Mouse (Mus musculus): ENCODE measurements around the gene Asrgl1.

DNA sequence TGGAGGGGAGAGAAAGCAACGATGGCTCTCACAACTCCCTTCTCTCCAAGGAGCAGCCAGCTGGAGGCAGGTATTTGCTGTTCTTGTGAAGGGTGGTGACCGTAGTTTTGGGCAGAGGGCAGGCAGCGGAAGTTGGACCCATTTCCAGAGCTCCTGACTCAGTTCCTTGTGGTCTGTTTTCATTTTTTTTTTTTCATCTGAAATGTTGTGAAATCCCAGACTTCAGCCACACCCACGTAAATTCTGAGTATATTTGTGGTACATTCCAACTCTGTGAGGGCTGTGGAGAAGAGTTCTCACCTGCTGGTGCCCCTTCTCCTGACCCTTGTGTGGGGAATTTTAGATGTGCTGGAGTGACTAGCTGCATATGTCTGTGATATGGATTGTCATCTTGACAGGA lies 75.3 kb downstream of the Asrgl1 start:
- TF ChIP-seq CTCF (IDR thresholded peaks at IDR 0.05; ENCODE audit: borderline replicate concordance, control insufficient read depth, extremely low read depth, insufficient read depth, low read length, poor library complexity) (no peak), POLR2A (IDR thresholded peaks at IDR 0.05; ENCODE audit: control insufficient read depth, extremely low read depth, insufficient read depth, low read length, poor library complexity) (no peak)
